Comparison of ENCODE assay signal across 31 mouse cellular contexts in the genomic region with DNA sequence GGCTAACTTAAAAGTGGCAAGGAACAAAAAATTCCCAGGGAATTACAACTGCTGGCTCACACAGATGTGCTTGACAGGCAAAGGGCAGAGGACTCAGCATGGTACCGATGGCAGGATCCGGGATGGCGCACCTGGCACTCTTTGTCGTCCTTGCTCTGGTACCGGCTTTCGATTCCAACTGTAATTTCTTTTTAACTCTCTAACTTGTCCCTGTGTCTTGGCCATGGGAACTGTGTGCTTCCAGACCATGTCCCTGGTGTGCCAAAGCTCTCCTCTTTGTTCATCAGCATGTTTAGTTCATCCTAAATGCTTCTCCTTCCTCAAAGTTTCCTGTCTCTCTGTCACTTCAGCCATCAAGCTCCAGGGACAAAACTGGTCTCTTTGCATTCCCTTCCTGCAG. TPM values are rescaled to one million over a fixed set of nuclear protein-coding genes. Genes with fewer than 3 reads are reported as not detected.
DNase-seq lines count a peak whose midpoint lies in the region; ATAC-seq and TF ChIP-seq lines count a peak whose summit lies in the region.
"Had no signal": no experiment of that assay in that cellular context is flagged by ENCODE, and none has a peak within 500 bp of the region (broad histone marks: within the 10 kb centered on the region; RNA-seq: fewer than 3 reads in every experiment).

No protein-coding gene starts in this region.

- no peaks in the 10 kb centered on the region; the same call in 1 of the 2 replicates for H3K4me1 ChIP-seq in stomach, postnatal 0 days (replicated peaks; ENCODE audit: control insufficient read depth, insufficient read depth)
- H3K4me1 ChIP-seq: forebrain, embryonic 12.5 days; hindbrain, embryonic 10.5 days; hindbrain, embryonic 13.5 days had no signal

- TF ChIP-seq EP300 in stomach, postnatal 0 days (optimal IDR thresholded peaks at IDR 0.05): no peak

- ATAC-seq in stomach, postnatal 0 days (ENCODE audit: low FRiP score, low TSS enrichment): no peak
- ATAC-seq: activated CD4-positive, CD25-positive, alpha-beta regulatory T cell, adult 4 months; forebrain, embryonic 16.5 days; hindbrain, embryonic 16.5 days; intestine, postnatal 0 days had no signal

- no peaks in the 10 kb centered on the region for H3K9me3 ChIP-seq in stomach, postnatal 0 days (ENCODE audit: control insufficient read depth, low read length)
- H3K9me3 ChIP-seq: forebrain, embryonic 12.5 days; hindbrain, embryonic 10.5 days; hindbrain, embryonic 13.5 days had no signal

- no peak overlapping the region for H3K9ac ChIP-seq in stomach, postnatal 0 days (ENCODE audit: low read length)
- H3K9ac ChIP-seq: forebrain, embryonic 12.5 days; hindbrain, embryonic 13.5 days had no signal

- no peak overlapping the region for H3K4me2 ChIP-seq in stomach, postnatal 0 days (replicated peaks; ENCODE audit: low read depth)
- H3K4me2 ChIP-seq: forebrain, embryonic 12.5 days; heart, embryonic 11.5 days; hindbrain, embryonic 13.5 days had no signal

- no peak overlapping the region for H3K4me3 ChIP-seq in stomach, postnatal 0 days (ENCODE audit: low read depth, low read length)
- H3K4me3 ChIP-seq: forebrain, embryonic 12.5 days; hindbrain, embryonic 10.5 days; hindbrain, embryonic 13.5 days had no signal

- H3K27me3 ChIP-seq in stomach, postnatal 0 days (ENCODE audit: control insufficient read depth, insufficient read depth, low read length): no peaks in the 10 kb centered on the region
- H3K27me3 ChIP-seq: forebrain, embryonic 12.5 days; hindbrain, embryonic 13.5 days had no signal

- TF ChIP-seq CTCF in stomach, postnatal 0 days (IDR thresholded peaks at IDR 0.05; ENCODE audit: low read depth): no peak

- no peaks in the 10 kb centered on the region for H3K36me3 ChIP-seq in stomach, postnatal 0 days (ENCODE audit: control insufficient read depth, insufficient read depth, low read length)
- H3K36me3 ChIP-seq: forebrain, embryonic 12.5 days; hindbrain, embryonic 10.5 days; hindbrain, embryonic 13.5 days had no signal

- WGBS in stomach, postnatal 0 days: 90% methylated on average over 6 of the region's 6 CpGs

- intact Hi-C loops in heart, postnatal 10 days (cut with DNase I): no loop called here

- DNase-seq in adrenal gland, adult (ENCODE audit: inconsistent age in 2 of 2, low spot score in 1 of 2): peak; percentile 23 to 26
- DNase-seq in adrenal gland, postnatal 25 days: no peak
- DNase-seq in heart, adult 11 months: peak; percentile 60
- no peak for DNase-seq in heart, postnatal 10 days
- peak; percentile 3 for DNase-seq in lung, postnatal 36 days
- no peak for DNase-seq in lung, postnatal 4 days
- DNase-seq in stomach, postnatal 0 days (ENCODE audit: low spot score): peak; percentile 8
- no peak for DNase-seq in spleen, postnatal 10 days (ENCODE audit: low spot score in 2 of 2)
- DNase-seq: cerebellum, adult 18-20 months; cerebellum, adult 9-10 months; cerebellum, postnatal 14 days; gastrocnemius, postnatal 10 days; gastrocnemius, postnatal 36 days; heart, adult 18-20 months; heart, postnatal 36 days had no signal

- no peak overlapping the region for H3K27ac ChIP-seq in stomach, postnatal 0 days (replicated peaks)
- H3K27ac ChIP-seq: forebrain, embryonic 12.5 days; hindbrain, embryonic 10.5 days; hindbrain, embryonic 13.5 days had no signal

RNA-seq across cellular contexts. Expression of gene Zc2hc1b, which starts 39.9 kb away (rescaled TPM):
- total RNA-seq in adrenal gland, postnatal 25 days (2021): not detected in 2 replicates
- total RNA-seq in heart, postnatal 10 days (2021): not detected
- polyA plus RNA-seq in stomach, postnatal 0 days (2015; fragmentation: Nextera tagmentation; extraction: Ambion mirVana): not detected in 2 replicates
- total RNA-seq: adrenal gland, adult 18-20 months; adrenal gland, postnatal 36 days; ES-E14; gastrocnemius, adult 18-20 months; gastrocnemius, postnatal 10 days; gastrocnemius, postnatal 36 days; heart, adult 18-20 months; heart, postnatal 36 days had no signal
- polyA plus RNA-seq: activated CD4-positive, CD25-positive, alpha-beta regulatory T cell, adult 4 months; embryonic facial prominence, embryonic 11.5 days; embryonic facial prominence, embryonic 14.5 days; forebrain, embryonic 12.5 days; forebrain, embryonic 16.5 days; heart, embryonic 11.5 days; heart, embryonic 14.5 days; heart, postnatal 0 days; hindbrain, embryonic 10.5 days; hindbrain, embryonic 13.5 days; hindbrain, embryonic 16.5 days; intestine, postnatal 0 days had no signal

RNA-seq across cellular contexts. Expression of gene Ltv1, which starts 55.1 kb away (rescaled TPM):
- 36.5 and 37.0 TPM in 2 replicates for total RNA-seq in adrenal gland, postnatal 25 days (2021)
- 10 to 100 TPM; 24.9 to 28.2 TPM for total RNA-seq in heart, postnatal 10 days (2021)
- 58.2 and 63.1 TPM in 2 replicates for polyA plus RNA-seq in stomach, postnatal 0 days (2015; fragmentation: Nextera tagmentation; extraction: Ambion mirVana)

Comparison
In these comparisons a context has a peak if more than half of its experiments do, and no peak if none do; other contexts are left out.
1. DNase-seq: peak in adrenal gland, adult (2 of 2), heart, adult 11 months (single experiment), lung, postnatal 36 days (single experiment) and stomach, postnatal 0 days (single experiment); none in adrenal gland, postnatal 25 days (single experiment), heart, postnatal 10 days (0 of 2), lung, postnatal 4 days (0 of 2) and spleen, postnatal 10 days (0 of 2).